Mouse (Mus musculus) heart, embryonic 15.5 days (tissue): ENCODE results near the gene Cd5. TPM values are rescaled to one million over a fixed set of nuclear protein-coding genes. Genes with fewer than 3 reads are reported as not detected.

Experiments used
- ATAC-seq: fragments of 200-750 bp; cut with Nextera tagmentation; replicated peaks from 2 replicates; pipeline ENCODE4 v1.8.0; 2017; ENCODE audit warnings: low read depth, moderate TSS enrichment; ENCODE audit not compliant: insufficient number of reproducible peaks, insufficient read depth, low FRiP score
- H3K27ac ChIP-seq: fragments of 300-500 bp; sonication (generic); 2 replicates; pipeline ENCODE4 v1.5.1; 2015; ENCODE audit warnings: mild to moderate bottlenecking, inconsistent platforms
- H3K27me3 ChIP-seq: fragments of 300-500 bp; sonication (generic); 2 replicates; pipeline ENCODE4 v1.6.1; 2015; ENCODE audit warnings: inconsistent platforms
- H3K36me3 ChIP-seq: fragments of 300-500 bp; sonication (generic); 2 replicates; pipeline ENCODE4 v1.6.1; 2015; ENCODE audit warnings: mild to moderate bottlenecking, inconsistent platforms
- H3K4me1 ChIP-seq: fragments of 300-500 bp; sonication (generic); replicated peaks from 2 replicates; pipeline ENCODE4 v1.6.1; 2015; ENCODE audit warnings: inconsistent platforms
- H3K4me2 ChIP-seq: fragments of 300-500 bp; sonication (generic); 2 replicates; pipeline ENCODE4 v1.6.1; 2015; ENCODE audit warnings: inconsistent platforms, mild to moderate bottlenecking, moderate library complexity
- H3K4me3 ChIP-seq: fragments of 300-500 bp; sonication (generic); 2 replicates; pipeline ENCODE4 v1.5.1; 2015; ENCODE audit warnings: mild to moderate bottlenecking, inconsistent platforms
- H3K9ac ChIP-seq: fragments of 300-500 bp; sonication (generic); 2 replicates; pipeline ENCODE4 v1.6.1; 2015; ENCODE audit warnings: mild to moderate bottlenecking, inconsistent platforms
- H3K9me3 ChIP-seq: fragments of 300-500 bp; sonication (generic); replicated peaks from 2 replicates; pipeline ENCODE4 v1.6.1; 2016; ENCODE audit warnings: inconsistent platforms
- WGBS: fragments of 180-500 bp; shearing (Covaris S2); methylation state at CpG from one replicate; pipeline ENCODE4 v1.1.7; 2015; ENCODE audit warnings: mixed read lengths; 5-methylcytosine and 5-hydroxymethylcytosine counted together
- polyA plus RNA-seq: library from polyadenylated mRNA; unstranded; fragments of >200 nt; fragmentation: Nextera tagmentation; extraction: Ambion mirVana; gene quantifications from 2 replicates; pipeline ENCODE4 v1.2.1, GENCODE M21; 2015

The Cd5 gene
- polyA plus RNA-seq, 1 experiment from 2014 or later, result 0.53 TPM

GRCm38 (mm10) chr19:10740641-10741440 lies 2.0 kb upstream of the Cd5 start:
- no peak overlapping the region for H3K9ac ChIP-seq
- H3K27ac ChIP-seq, result no peak overlapping the region
- no peaks in the 10 kb centered on the region for H3K9me3 ChIP-seq
- H3K36me3 ChIP-seq, result no peaks in the 10 kb centered on the region
- ATAC-seq, result no peak
- peaks cover 4% of the 10 kb centered on the region; the same call in 1 of the 2 replicates for H3K4me1 ChIP-seq
- H3K4me2 ChIP-seq, result 0 out of 2 replicates have a peak overlapping the region, but pooled peaks have one; percentile 1
- H3K27me3 ChIP-seq, result peaks cover 2% of the 10 kb centered on the region; the same call in 1 of the 2 replicates
- H3K4me3 ChIP-seq, result no peak overlapping the region
- 29% methylated on average over 11 of the region's 11 CpGs for WGBS

- Histone ChIP-seq H3K9me3 (no peaks in the 10 kb centered on the region), H3K36me3 (no peaks in the 10 kb centered on the region), H3K4me3 (no peak overlapping the region), H3K27ac (no peak overlapping the region), H3K4me1 (peaks cover 4% of the 10 kb centered on the region; the same call in 1 of the 2 replicates), H3K27me3 (peaks cover 2% of the 10 kb centered on the region; the same call in 1 of the 2 replicates), H3K4me2 (no peak overlapping the region), H3K9ac (no peak overlapping the region)
- no peak for ATAC-seq
- 89% methylated on average over 4 of the region's 4 CpGs for WGBS
These were observed 1.1 kb upstream of the Cd5 start for GRCm38 (mm10) chr19:10739916-10740315.

GRCm38 (mm10) chr19:10738038-10738437 lies 764 bp downstream of the Cd5 start:
- no peak overlapping the region for H3K27ac ChIP-seq
- no peak for ATAC-seq
- no peaks in the 10 kb centered on the region for H3K36me3 ChIP-seq
- 85% methylated on average over 6 of the region's 6 CpGs for WGBS
- H3K9ac ChIP-seq, result no peak overlapping the region
- H3K4me1 ChIP-seq, result peaks cover 8% of the 10 kb centered on the region
- no peaks in the 10 kb centered on the region for H3K9me3 ChIP-seq
- H3K4me2 ChIP-seq, result no peak overlapping the region
- H3K27me3 ChIP-seq, result peaks cover 2% of the 10 kb centered on the region; the same call in 1 of the 2 replicates
- H3K4me3 ChIP-seq, result no peak overlapping the region

GRCm38 (mm10) chr19:10735861-10736260 lies 2.9 kb downstream of the Cd5 start:
- ATAC-seq, result no peak
- H3K27ac ChIP-seq, result no peak overlapping the region
- H3K4me1 ChIP-seq, result peaks cover 8% of the 10 kb centered on the region
- no peaks in the 10 kb centered on the region for H3K27me3 ChIP-seq
- H3K4me3 ChIP-seq, result no peak overlapping the region
- H3K9me3 ChIP-seq, result no peaks in the 10 kb centered on the region
- H3K36me3 ChIP-seq, result no peaks in the 10 kb centered on the region
- WGBS, result 92% methylated on average over 7 of the region's 7 CpGs
- H3K4me2 ChIP-seq, result no peak overlapping the region
- H3K9ac ChIP-seq, result no peak overlapping the region

- H3K4me3 ChIP-seq, result no peak overlapping the region
- H3K27me3 ChIP-seq, result no peaks in the 10 kb centered on the region
- no peak for ATAC-seq
- peaks cover 4% of the 10 kb centered on the region; the same call in 1 of the 2 replicates for H3K4me1 ChIP-seq
- no peak overlapping the region for H3K9ac ChIP-seq
- 78% methylated on average over 3 of the region's 3 CpGs for WGBS
- H3K4me2 ChIP-seq, result no peak overlapping the region
- no peak overlapping the region for H3K27ac ChIP-seq
- H3K36me3 ChIP-seq, result no peaks in the 10 kb centered on the region
- H3K9me3 ChIP-seq, result no peaks in the 10 kb centered on the region
These were observed 3.7 kb downstream of the Cd5 start for GRCm38 (mm10) chr19:10735061-10735460.

- no peaks in the 10 kb centered on the region for H3K36me3 ChIP-seq
- no peaks in the 10 kb centered on the region for H3K9me3 ChIP-seq
- H3K27me3 ChIP-seq, result no peaks in the 10 kb centered on the region
- H3K9ac ChIP-seq, result no peak overlapping the region
- peaks cover 4% of the 10 kb centered on the region; the same call in 1 of the 2 replicates for H3K4me1 ChIP-seq
- no peak overlapping the region for H3K4me2 ChIP-seq
- no peak overlapping the region for H3K27ac ChIP-seq
- ATAC-seq, result no peak
- H3K4me3 ChIP-seq, result no peak overlapping the region
- 84% methylated on average over 7 of the region's 7 CpGs for WGBS
These were observed 4.2 kb downstream of the Cd5 start for GRCm38 (mm10) chr19:10734554-10734953.

GRCm38 (mm10) chr19:10733501-10734127 lies 5.2 kb downstream of the Cd5 start:
- 58% methylated on average over 10 of the region's 10 CpGs for WGBS
- H3K9ac ChIP-seq, result no peak overlapping the region
- H3K27ac ChIP-seq, result no peak overlapping the region
- H3K36me3 ChIP-seq, result no peaks in the 10 kb centered on the region
- no peaks in the 10 kb centered on the region for H3K9me3 ChIP-seq
- H3K4me2 ChIP-seq, result no peak overlapping the region
- no peak overlapping the region for H3K4me3 ChIP-seq
- no peaks in the 10 kb centered on the region for H3K27me3 ChIP-seq
- no peak for ATAC-seq
- peaks cover 4% of the 10 kb centered on the region; the same call in 1 of the 2 replicates for H3K4me1 ChIP-seq

GRCm38 (mm10) chr19:10732741-10733140 lies 6.1 kb downstream of the Cd5 start:
- WGBS, result 88% methylated on average over 7 of the region's 7 CpGs
- Histone ChIP-seq H3K9me3 (no peaks in the 10 kb centered on the region), H3K9ac (no peak overlapping the region), H3K4me2 (no peak overlapping the region), H3K36me3 (no peaks in the 10 kb centered on the region), H3K4me3 (no peak overlapping the region), H3K27me3 (no peaks in the 10 kb centered on the region), H3K27ac (no peak overlapping the region), H3K4me1 (peaks cover 4% of the 10 kb centered on the region; the same call in 1 of the 2 replicates)
- no peak for ATAC-seq

GRCm38 (mm10) chr19:10731975-10732374 lies 6.8 kb downstream of the Cd5 start:
- H3K9ac ChIP-seq, result no peak overlapping the region
- H3K9me3 ChIP-seq, result no peaks in the 10 kb centered on the region
- H3K4me2 ChIP-seq, result no peak overlapping the region
- H3K27ac ChIP-seq, result no peak overlapping the region
- no peaks in the 10 kb centered on the region for H3K36me3 ChIP-seq
- peaks cover 4% of the 10 kb centered on the region; the same call in 1 of the 2 replicates for H3K4me1 ChIP-seq
- WGBS, result 86% methylated on average over 7 of the region's 7 CpGs
- no peaks in the 10 kb centered on the region for H3K27me3 ChIP-seq
- ATAC-seq, result no peak
- H3K4me3 ChIP-seq, result no peak overlapping the region

- H3K27ac ChIP-seq, result no peak overlapping the region
- H3K4me1 ChIP-seq, result peaks cover 4% of the 10 kb centered on the region; the same call in 1 of the 2 replicates
- no peak for ATAC-seq
- no peaks in the 10 kb centered on the region for H3K9me3 ChIP-seq
- no peak overlapping the region for H3K4me2 ChIP-seq
- no peaks in the 10 kb centered on the region for H3K27me3 ChIP-seq
- 74% methylated on average over 5 of the region's 5 CpGs for WGBS
- H3K4me3 ChIP-seq, result no peak overlapping the region
- H3K9ac ChIP-seq, result no peak overlapping the region
- no peaks in the 10 kb centered on the region for H3K36me3 ChIP-seq
These were observed 8.3 kb downstream of the Cd5 start for GRCm38 (mm10) chr19:10730469-10730868.

- H3K4me1 ChIP-seq, result peaks cover 4% of the 10 kb centered on the region; the same call in 1 of the 2 replicates
- H3K4me2 ChIP-seq, result no peak overlapping the region
- H3K36me3 ChIP-seq, result no peaks in the 10 kb centered on the region
- no peak overlapping the region for H3K27ac ChIP-seq
- no peak for ATAC-seq
- H3K27me3 ChIP-seq, result no peaks in the 10 kb centered on the region
- 85% methylated on average over 10 of the region's 10 CpGs for WGBS
- H3K9ac ChIP-seq, result no peak overlapping the region
- H3K4me3 ChIP-seq, result no peak overlapping the region
- no peaks in the 10 kb centered on the region for H3K9me3 ChIP-seq
These were observed 8.9 kb downstream of the Cd5 start for GRCm38 (mm10) chr19:10729889-10730288.
